Mouse (Mus musculus) ES-Bruce4 (cell line): ENCODE measurements around the gene Slc9a9. TPM values are rescaled to one million over a fixed set of nuclear protein-coding genes. Genes with fewer than 3 reads are reported as not detected.

Experiments used
- H3K27ac ChIP-seq: 2 replicates; pipeline ENCODE4 v1.5.1; 2012; ENCODE audit warnings: low read length, inconsistent platforms; ENCODE audit not compliant: insufficient read depth
- H3K27me3 ChIP-seq: 2 replicates; pipeline ENCODE4 v1.6.1; 2012; ENCODE audit warnings: mild to moderate bottlenecking, low read length, inconsistent platforms; ENCODE audit not compliant: control insufficient read depth, poor library complexity, insufficient read depth, severe bottlenecking
- H3K36me3 ChIP-seq: 2 replicates; pipeline ENCODE4 v1.6.1; 2012; ENCODE audit warnings: inconsistent platforms, mild to moderate bottlenecking, low read length, moderate library complexity; ENCODE audit not compliant: control insufficient read depth, poor library complexity, insufficient read depth, severe bottlenecking
- H3K4me1 ChIP-seq: one replicate; pipeline ENCODE4 v1.8.1; 2011; ENCODE audit warnings: low read length; ENCODE audit not compliant: control insufficient read depth, insufficient read depth
- H3K4me3 ChIP-seq: 2 replicates; pipeline ENCODE4 v1.5.1; 2011; ENCODE audit warnings: low read depth, mild to moderate bottlenecking, low read length
- H3K9ac ChIP-seq: 2 replicates; pipeline ENCODE4 v1.6.1; 2012; ENCODE audit warnings: low read depth, mild to moderate bottlenecking, inconsistent platforms; ENCODE audit not compliant: poor library complexity, severe bottlenecking
- H3K9me3 ChIP-seq: replicated peaks from 2 replicates; pipeline ENCODE4 v1.6.1; 2012; ENCODE audit warnings: mild to moderate bottlenecking, low read length, inconsistent platforms; ENCODE audit not compliant: control insufficient read depth, poor library complexity, insufficient read depth, severe bottlenecking
- CTCF ChIP-seq: IDR thresholded peaks from one replicate; pipeline ENCODE4 v1.8.1; 2011; ENCODE audit warnings: low read depth, low read length
- EP300 ChIP-seq: IDR thresholded peaks from 2 replicates; pipeline ENCODE4 v1.6.1; 2011; ENCODE audit warnings: low read depth, low read length; ENCODE audit not compliant: insufficient read depth
- POLR2A ChIP-seq: IDR thresholded peaks from one replicate; pipeline ENCODE4 v1.8.1; 2011; ENCODE audit warnings: low read length; ENCODE audit not compliant: insufficient read depth
- polyA plus RNA-seq: library from polyadenylated mRNA; stranded (reverse); fragments of >200 nt; gene quantifications from 2 replicates; pipeline ENCODE4 v1.2.4, GENCODE M21; 2011; ENCODE audit warnings: low read depth; ENCODE audit not compliant: missing spikeins, insufficient read depth, insufficient read length

The Slc9a9 gene
- polyA plus RNA-seq, 1 experiment: not detected

- no peak for TF ChIP-seq CTCF
- no peak for TF ChIP-seq POLR2A
- no peak for TF ChIP-seq EP300
- no peak overlapping the region for H3K27ac ChIP-seq
- no peaks in the 10 kb centered on the region for H3K9me3 ChIP-seq
- H3K27me3 ChIP-seq: no peaks in the 10 kb centered on the region
- no peak overlapping the region for H3K9ac ChIP-seq
- no peaks in the 10 kb centered on the region for H3K36me3 ChIP-seq
- no peak overlapping the region for H3K4me3 ChIP-seq
- no peaks in the 10 kb centered on the region for H3K4me1 ChIP-seq
Observed at GRCm38 (mm10) chr9:94712084-94712483, 42.4 kb downstream of the Slc9a9 start.

DNA sequence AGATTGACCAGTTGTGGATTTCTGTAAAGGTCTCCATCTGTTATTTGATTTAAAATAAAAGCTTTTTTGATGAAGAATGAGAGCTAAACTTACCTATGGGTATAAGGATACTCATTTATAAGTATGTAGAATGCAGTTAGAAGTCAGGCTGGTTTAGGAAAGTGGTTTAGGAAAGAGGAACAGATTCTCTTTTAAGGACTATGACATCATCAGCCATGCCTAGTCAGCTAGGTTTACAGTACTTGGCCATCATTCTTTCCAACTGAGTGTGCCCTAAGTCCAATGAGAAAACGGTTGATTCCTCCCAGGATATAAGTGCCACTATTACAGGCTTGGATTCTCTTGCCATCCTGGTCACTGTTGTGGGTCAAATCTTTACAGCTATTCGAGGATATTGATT lies 47.0 kb downstream of the Slc9a9 start:
- TF ChIP-seq EP300 (no peak), POLR2A (no peak), CTCF (no peak)
- Histone ChIP-seq H3K9ac (no peak overlapping the region), H3K27ac (no peak overlapping the region), H3K4me1 (no peaks in the 10 kb centered on the region), H3K27me3 (no peaks in the 10 kb centered on the region), H3K36me3 (no peaks in the 10 kb centered on the region), H3K4me3 (no peak overlapping the region), H3K9me3 (no peaks in the 10 kb centered on the region)

GRCm38 (mm10) chr9:94723631-94724030 lies 53.9 kb downstream of the Slc9a9 start:
- no peak for TF ChIP-seq EP300
- TF ChIP-seq POLR2A: no peak
- TF ChIP-seq CTCF: no peak
- Histone ChIP-seq H3K4me1 (no peaks in the 10 kb centered on the region), H3K27ac (no peak overlapping the region), H3K4me3 (no peak overlapping the region), H3K9me3 (no peaks in the 10 kb centered on the region), H3K27me3 (no peaks in the 10 kb centered on the region), H3K36me3 (no peaks in the 10 kb centered on the region), H3K9ac (no peak overlapping the region)

- no peak overlapping the region for H3K9ac ChIP-seq
- H3K36me3 ChIP-seq: no peaks in the 10 kb centered on the region
- H3K4me1 ChIP-seq: no peaks in the 10 kb centered on the region
- no peaks in the 10 kb centered on the region for H3K9me3 ChIP-seq
- no peak overlapping the region for H3K27ac ChIP-seq
- H3K27me3 ChIP-seq: no peaks in the 10 kb centered on the region
- H3K4me3 ChIP-seq: no peak overlapping the region
- TF ChIP-seq CTCF: no peak
- no peak for TF ChIP-seq EP300
- no peak for TF ChIP-seq POLR2A
Observed at GRCm38 (mm10) chr9:94725121-94725520, 55.4 kb downstream of the Slc9a9 start.

GRCm38 (mm10) chr9:94727457-94727856 lies 57.7 kb downstream of the Slc9a9 start:
- Histone ChIP-seq H3K36me3 (no peaks in the 10 kb centered on the region), H3K9ac (no peak overlapping the region), H3K4me1 (no peaks in the 10 kb centered on the region), H3K9me3 (no peaks in the 10 kb centered on the region), H3K27ac (no peak overlapping the region), H3K4me3 (no peak overlapping the region), H3K27me3 (no peaks in the 10 kb centered on the region)
- TF ChIP-seq EP300: no peak
- TF ChIP-seq CTCF: peak; percentile 42

- H3K9me3 ChIP-seq: no peaks in the 10 kb centered on the region
- no peak overlapping the region for H3K27ac ChIP-seq
- TF ChIP-seq EP300 (no peak), CTCF (no peak), POLR2A (no peak)
- no peaks in the 10 kb centered on the region for H3K27me3 ChIP-seq
- no peaks in the 10 kb centered on the region for H3K4me1 ChIP-seq
- no peak overlapping the region for H3K9ac ChIP-seq
- no peak overlapping the region for H3K4me3 ChIP-seq
- H3K36me3 ChIP-seq: no peaks in the 10 kb centered on the region
Observed at GRCm38 (mm10) chr9:94730396-94730795, 60.7 kb downstream of the Slc9a9 start.
